Comparison of ENCODE assay signal across 15 mouse cellular contexts in the genomic region with DNA sequence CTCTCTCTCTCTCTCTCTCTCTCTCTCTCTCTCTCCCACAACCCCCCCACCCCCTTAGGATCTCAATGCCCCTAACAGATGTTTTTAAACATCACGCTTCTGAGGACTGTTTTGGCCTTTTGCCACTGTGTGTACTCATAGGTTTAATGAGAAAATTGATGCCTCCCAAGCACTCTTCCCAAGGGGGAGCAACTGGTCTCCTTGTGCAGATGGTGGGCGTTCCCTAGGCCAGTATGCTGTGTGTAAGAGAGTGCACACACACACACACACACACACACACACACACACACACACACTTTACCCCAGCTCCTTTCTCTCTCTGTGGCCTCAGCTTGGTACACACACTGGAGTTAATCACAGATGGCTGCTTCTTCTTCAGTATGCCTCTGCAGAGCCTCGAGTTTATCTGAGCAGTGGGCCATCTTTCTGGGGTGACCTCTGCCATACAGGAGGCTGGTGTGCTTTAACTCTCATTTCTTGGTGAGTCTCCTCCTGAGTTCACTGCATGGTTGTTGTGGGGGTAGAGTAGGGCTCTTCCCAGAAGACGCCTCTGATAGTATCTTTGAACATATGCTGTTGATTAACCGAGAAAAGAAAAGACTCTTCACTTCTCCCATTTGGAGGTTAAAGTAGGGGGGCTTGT.
DNase-seq lines count a peak whose midpoint lies in the region; ATAC-seq and TF ChIP-seq lines count a peak whose summit lies in the region.
"Had no signal": no experiment of that assay in that cellular context is flagged by ENCODE, and none has a peak within 500 bp of the region (broad histone marks: within the 10 kb centered on the region; RNA-seq: fewer than 3 reads in every experiment).

No protein-coding gene starts in this region.

- H3K4me1 ChIP-seq in midbrain, embryonic 14.5 days (ENCODE audit: control insufficient read depth, insufficient read depth, low read length): no peaks in the 10 kb centered on the region
- H3K4me1 ChIP-seq in midbrain, embryonic 16.5 days (ENCODE audit: control insufficient read depth, insufficient read depth, low read length): no peaks in the 10 kb centered on the region
- H3K4me1 ChIP-seq in forebrain, postnatal 0 days (ENCODE audit: insufficient read depth): no peaks in the 10 kb centered on the region
- H3K4me1 ChIP-seq: liver, embryonic 12.5 days; megakaryocyte, embryonic 14.5 days had no signal

- WGBS in midbrain, embryonic 14.5 days: 81% methylated on average over 5 of the region's 5 CpGs
- WGBS in midbrain, embryonic 16.5 days: 76% methylated on average over 5 of the region's 5 CpGs
- 63% methylated on average over 5 of the region's 5 CpGs for WGBS in forebrain, postnatal 0 days

- no peaks in the 10 kb centered on the region for H3K9me3 ChIP-seq in midbrain, embryonic 14.5 days (ENCODE audit: control insufficient read depth, low read length)
- H3K9me3 ChIP-seq in midbrain, embryonic 16.5 days (replicated peaks; ENCODE audit: control insufficient read depth, low read length, poor library complexity, severe bottlenecking): no peaks in the 10 kb centered on the region
- no peaks in the 10 kb centered on the region for H3K9me3 ChIP-seq in forebrain, postnatal 0 days (ENCODE audit: low read length)
- H3K9me3 ChIP-seq: heart, embryonic 13.5 days; liver, embryonic 12.5 days had no signal

- no peak overlapping the region for H3K4me3 ChIP-seq in midbrain, embryonic 14.5 days (replicated peaks; ENCODE audit: low read depth, low read length)
- H3K4me3 ChIP-seq in midbrain, embryonic 16.5 days (ENCODE audit: low read depth, low read length): no peak overlapping the region
- no peak overlapping the region for H3K4me3 ChIP-seq in forebrain, postnatal 0 days (ENCODE audit: low read depth, low read length)
- H3K4me3 ChIP-seq: heart, embryonic 13.5 days; liver, embryonic 12.5 days had no signal

- intact Hi-C loops in gastrocnemius, postnatal 14 days (cut with DNase I; ENCODE audit: low total_unique reads): no loop called here

- H3K27me3 ChIP-seq in midbrain, embryonic 14.5 days (ENCODE audit: control insufficient read depth, insufficient read depth, low read length): no peaks in the 10 kb centered on the region
- H3K27me3 ChIP-seq in midbrain, embryonic 16.5 days (ENCODE audit: control insufficient read depth, insufficient read depth, low read depth, low read length): no peaks in the 10 kb centered on the region
- no peaks in the 10 kb centered on the region for H3K27me3 ChIP-seq in forebrain, postnatal 0 days (ENCODE audit: insufficient read depth, low read length)
- H3K27me3 ChIP-seq: heart, embryonic 13.5 days; liver, embryonic 12.5 days; megakaryocyte, embryonic 14.5 days had no signal

- no peaks in the 10 kb centered on the region for H3K36me3 ChIP-seq in midbrain, embryonic 14.5 days (ENCODE audit: control insufficient read depth, insufficient read depth, low read length)
- H3K36me3 ChIP-seq in midbrain, embryonic 16.5 days (ENCODE audit: control insufficient read depth, insufficient read depth, low read length): no peaks in the 10 kb centered on the region
- H3K36me3 ChIP-seq in forebrain, postnatal 0 days (ENCODE audit: insufficient read depth): no peaks in the 10 kb centered on the region
- H3K36me3 ChIP-seq: heart, embryonic 13.5 days; liver, embryonic 12.5 days had no signal

- no peak overlapping the region for H3K9ac ChIP-seq in midbrain, embryonic 14.5 days (replicated peaks; ENCODE audit: low read length)
- no peak overlapping the region for H3K9ac ChIP-seq in midbrain, embryonic 16.5 days (ENCODE audit: low read depth, low read length)
- no peak overlapping the region for H3K9ac ChIP-seq in forebrain, postnatal 0 days
- H3K9ac ChIP-seq: heart, embryonic 13.5 days; liver, embryonic 12.5 days had no signal

- DNase-seq in gastrocnemius, adult 18-20 months (ENCODE audit: low spot score): peak; percentile 8
- DNase-seq in gastrocnemius, postnatal 14 days: no peak
- peak; percentile 18 for DNase-seq in midbrain, embryonic 14.5 days
- DNase-seq in forebrain, postnatal 0 days: no peak
- no peak for DNase-seq in c-Kit-positive CD71-positive TER-119-positive erythroid progenitor cells, embryonic 14.5 days (ENCODE audit: low spot score)
- no peak for DNase-seq in layer of hippocampus, postnatal 10 days (ENCODE audit: low spot score in 2 of 2)
- DNase-seq: cerebellum, postnatal 14 days; kidney, adult 18-20 months; layer of hippocampus, postnatal 36 days; thymus, postnatal 25 days had no signal

- TF ChIP-seq CTCF in forebrain, postnatal 0 days (IDR thresholded peaks at IDR 0.05; ENCODE audit: low read depth): no peak

- ATAC-seq in midbrain, embryonic 14.5 days (ENCODE audit: low FRiP score, low TSS enrichment): 0 out of 2 replicates have a peak, but pooled peaks have one; percentile 28
- no peak for ATAC-seq in midbrain, embryonic 16.5 days
- ATAC-seq in forebrain, postnatal 0 days: peak; percentile 34; the same call in 1 of the 2 replicates
- ATAC-seq in megakaryocyte, adult 5-6 weeks (ENCODE audit: poor library complexity, severe bottlenecking): no peak
- ATAC-seq: liver, embryonic 12.5 days had no signal

- H3K4me2 ChIP-seq in midbrain, embryonic 14.5 days (ENCODE audit: low read length): no peak overlapping the region
- no peak overlapping the region for H3K4me2 ChIP-seq in midbrain, embryonic 16.5 days (ENCODE audit: low read length)
- no peak overlapping the region for H3K4me2 ChIP-seq in forebrain, postnatal 0 days (ENCODE audit: low read depth)
- H3K4me2 ChIP-seq: heart, embryonic 13.5 days; liver, embryonic 12.5 days had no signal

- H3K27ac ChIP-seq in midbrain, embryonic 14.5 days (replicated peaks; ENCODE audit: low read depth, low read length): no peak overlapping the region
- no peak overlapping the region for H3K27ac ChIP-seq in midbrain, embryonic 16.5 days (ENCODE audit: low read length)
- no peak overlapping the region for H3K27ac ChIP-seq in forebrain, postnatal 0 days (ENCODE audit: low read depth, low read length)
- H3K27ac ChIP-seq: heart, embryonic 13.5 days; liver, embryonic 12.5 days had no signal

Comparison
In these comparisons a context has a peak if more than half of its experiments do, and no peak if none do; other contexts are left out.
1. DNase-seq: peak in gastrocnemius, adult 18-20 months (single experiment) and midbrain, embryonic 14.5 days (single experiment); none in gastrocnemius, postnatal 14 days (single experiment), forebrain, postnatal 0 days (single experiment), c-Kit-positive CD71-positive TER-119-positive erythroid progenitor cells, embryonic 14.5 days (single experiment) and layer of hippocampus, postnatal 10 days (0 of 2).
2. ATAC-seq: peak in midbrain, embryonic 14.5 days (single experiment) and forebrain, postnatal 0 days (single experiment); none in midbrain, embryonic 16.5 days (single experiment) and megakaryocyte, adult 5-6 weeks (single experiment).